ENCODE assay signal across 8 mouse cellular contexts in genomic region chr14:80212916-80213315, GRCm38 (mm10).
DNase-seq lines count a peak whose midpoint lies in the region; ATAC-seq lines count a peak whose summit lies in the region.

No protein-coding gene starts in this region.

- peak; percentile 53 to 59 for DNase-seq in cerebellum, postnatal 14 days
- DNase-seq in cerebellum, adult 11 months, result no peak
- DNase-seq in ES-CJ7 (ENCODE audit: low read depth, low spot score), result peak; percentile 10
- no peak for DNase-seq in adrenal gland, postnatal 25 days
- DNase-seq in adrenal gland, postnatal 10 days, result no peak

- H3K27me3 ChIP-seq in hindbrain, embryonic 12.5 days, result no peaks in the 10 kb centered on the region
- H3K27me3 ChIP-seq in midbrain, embryonic 13.5 days, result peaks cover 15% of the 10 kb centered on the region

- no peak overlapping the region for H3K4me3 ChIP-seq in hindbrain, embryonic 12.5 days
- H3K4me3 ChIP-seq in midbrain, embryonic 13.5 days (replicated peaks), result no peak overlapping the region

- H3K27ac ChIP-seq in hindbrain, embryonic 12.5 days, result no peak overlapping the region
- H3K27ac ChIP-seq in midbrain, embryonic 13.5 days, result no peak overlapping the region

- peak; percentile 73; the same call in 1 of the 2 replicates for ATAC-seq in hindbrain, embryonic 12.5 days (ENCODE audit: low FRiP score)
- peak; percentile 79; the same call in 1 of the 2 replicates for ATAC-seq in midbrain, embryonic 13.5 days
- no peak for ATAC-seq in monocyte, adult 5-6 weeks (replicated peaks; ENCODE audit: insufficient number of reproducible peaks, low FRiP score, low TSS enrichment, poor library complexity, severe bottlenecking)

- 31% methylated on average over 2 of the region's 2 CpGs for WGBS in hindbrain, embryonic 12.5 days
- 24% methylated on average over 2 of the region's 2 CpGs for WGBS in midbrain, embryonic 13.5 days

- H3K4me2 ChIP-seq in hindbrain, embryonic 12.5 days (replicated peaks), result no peak overlapping the region
- H3K4me2 ChIP-seq in midbrain, embryonic 13.5 days (replicated peaks), result no peak overlapping the region

- no peaks in the 10 kb centered on the region; the same call in 1 of the 2 replicates for H3K4me1 ChIP-seq in hindbrain, embryonic 12.5 days
- H3K4me1 ChIP-seq in midbrain, embryonic 13.5 days (replicated peaks), result peaks cover 11% of the 10 kb centered on the region

- no peak overlapping the region for H3K9ac ChIP-seq in hindbrain, embryonic 12.5 days
- H3K9ac ChIP-seq in midbrain, embryonic 13.5 days (replicated peaks), result no peak overlapping the region

- no peaks in the 10 kb centered on the region for H3K36me3 ChIP-seq in hindbrain, embryonic 12.5 days
- no peaks in the 10 kb centered on the region for H3K36me3 ChIP-seq in midbrain, embryonic 13.5 days

- no peaks in the 10 kb centered on the region for H3K9me3 ChIP-seq in hindbrain, embryonic 12.5 days (replicated peaks)
- H3K9me3 ChIP-seq in midbrain, embryonic 13.5 days, result no peaks in the 10 kb centered on the region

Comparison
In these comparisons a context has a peak if more than half of its experiments do, and no peak if none do; other contexts are left out.
1. DNase-seq: peak in cerebellum, postnatal 14 days (2 of 2) and ES-CJ7 (single experiment); none in cerebellum, adult 11 months (single experiment), adrenal gland, postnatal 25 days (single experiment) and adrenal gland, postnatal 10 days (single experiment).